9 mouse cellular contexts compared by ENCODE assay signal in genomic region chr3:116114249-116115188, GRCm38 (mm10). TPM values are rescaled to one million over a fixed set of nuclear protein-coding genes. Genes with fewer than 3 reads are reported as not detected.
DNase-seq lines count a peak whose midpoint lies in the region; ATAC-seq and TF ChIP-seq lines count a peak whose summit lies in the region.
"Had no signal": no experiment of that assay in that cellular context is flagged by ENCODE, and none has a peak within 500 bp of the region (broad histone marks: within the 10 kb centered on the region; RNA-seq: fewer than 3 reads in every experiment).

No protein-coding gene starts in this region.

- peaks cover 17% of the 10 kb centered on the region for H3K4me1 ChIP-seq in forebrain, embryonic 16.5 days (replicated peaks; ENCODE audit: control insufficient read depth, insufficient read depth, low read length)
- H3K4me1 ChIP-seq in hindbrain, embryonic 10.5 days (replicated peaks): peaks cover 22% of the 10 kb centered on the region
- H3K4me1 ChIP-seq in lung, embryonic 14.5 days (ENCODE audit: insufficient read depth): peaks cover 6% of the 10 kb centered on the region; the same call in 1 of the 2 replicates
- H3K4me1 ChIP-seq in stomach, embryonic 16.5 days (ENCODE audit: control insufficient read depth, insufficient read depth, low read length): peaks cover 12% of the 10 kb centered on the region; the same call in 1 of the 2 replicates
- H3K4me1 ChIP-seq: liver, embryonic 15.5 days had no signal

- H3K36me3 ChIP-seq in C2C12 (ENCODE audit: control insufficient read depth, insufficient read depth): peaks cover 27% of the 10 kb centered on the region
- no peaks in the 10 kb centered on the region for H3K36me3 ChIP-seq in forebrain, embryonic 16.5 days (ENCODE audit: control insufficient read depth, insufficient read depth)
- H3K36me3 ChIP-seq in hindbrain, embryonic 10.5 days: peaks cover 11% of the 10 kb centered on the region; the same call in 1 of the 2 replicates
- peaks cover 30% of the 10 kb centered on the region; the same call in 1 of the 2 replicates for H3K36me3 ChIP-seq in lung, embryonic 14.5 days (ENCODE audit: insufficient read depth)
- H3K36me3 ChIP-seq in stomach, embryonic 16.5 days (ENCODE audit: control insufficient read depth, insufficient read depth, low read length): no peaks in the 10 kb centered on the region

- peak; percentile 32 for DNase-seq in adrenal gland, postnatal 14 days
- no peak for DNase-seq in adrenal gland, adult 8-10 months
- no peak for DNase-seq in hindbrain, embryonic 10.5 days (ENCODE audit: low spot score)
- DNase-seq in lung, embryonic 14.5 days: peak; percentile 83

- peak overlapping the region; percentile 9 for H3ac ChIP-seq in C2C12 (ENCODE audit: control insufficient read depth, insufficient read length, low read depth)

- no peaks in the 10 kb centered on the region for H3K79me3 ChIP-seq in C2C12 (ENCODE audit: low read depth)

- WGBS in forebrain, embryonic 16.5 days: 32% methylated on average over 12 of the region's 12 CpGs
- 69% methylated on average over 12 of the region's 12 CpGs for WGBS in hindbrain, embryonic 10.5 days
- 47% methylated on average over 12 of the region's 12 CpGs for WGBS in lung, embryonic 14.5 days
- WGBS in stomach, embryonic 16.5 days: 47% methylated on average over 12 of the region's 12 CpGs

- H3K27me3 ChIP-seq in C2C12 (ENCODE audit: control insufficient read depth, insufficient read depth, insufficient read length): no peaks in the 10 kb centered on the region
- H3K27me3 ChIP-seq in forebrain, embryonic 16.5 days (replicated peaks; ENCODE audit: control insufficient read depth, insufficient read depth, low read length): no peaks in the 10 kb centered on the region
- no peaks in the 10 kb centered on the region for H3K27me3 ChIP-seq in hindbrain, embryonic 10.5 days (ENCODE audit: insufficient read depth, poor library complexity, severe bottlenecking)
- H3K27me3 ChIP-seq in lung, embryonic 14.5 days (ENCODE audit: insufficient read depth, low read length): no peaks in the 10 kb centered on the region
- no peaks in the 10 kb centered on the region for H3K27me3 ChIP-seq in stomach, embryonic 16.5 days (ENCODE audit: control insufficient read depth, insufficient read depth, low read length)
- H3K27me3 ChIP-seq: liver, embryonic 15.5 days had no signal

- no peaks in the 10 kb centered on the region for H3K79me2 ChIP-seq in C2C12 (ENCODE audit: control insufficient read depth, insufficient read depth)

- H3K9me3 ChIP-seq in forebrain, embryonic 16.5 days (ENCODE audit: control insufficient read depth, low read length): no peaks in the 10 kb centered on the region
- H3K9me3 ChIP-seq in hindbrain, embryonic 10.5 days: no peaks in the 10 kb centered on the region
- no peaks in the 10 kb centered on the region for H3K9me3 ChIP-seq in lung, embryonic 14.5 days (ENCODE audit: low read depth, low read length)
- no peaks in the 10 kb centered on the region for H3K9me3 ChIP-seq in stomach, embryonic 16.5 days (replicated peaks; ENCODE audit: control insufficient read depth, low read length)
- H3K9me3 ChIP-seq: liver, embryonic 15.5 days had no signal

- H3K4me3 ChIP-seq in C2C12 (ENCODE audit: insufficient read depth, poor library complexity, severe bottlenecking): no peak overlapping the region
- no peak overlapping the region for H3K4me3 ChIP-seq in forebrain, embryonic 16.5 days (replicated peaks; ENCODE audit: low read length)
- H3K4me3 ChIP-seq in hindbrain, embryonic 10.5 days: no peak overlapping the region
- H3K4me3 ChIP-seq in lung, embryonic 14.5 days (ENCODE audit: low read depth, low read length): no peak overlapping the region
- no peak overlapping the region for H3K4me3 ChIP-seq in stomach, embryonic 16.5 days (replicated peaks; ENCODE audit: low read length)
- H3K4me3 ChIP-seq: liver, embryonic 15.5 days had no signal

- H3K27ac ChIP-seq in forebrain, embryonic 16.5 days (ENCODE audit: low read length): peak overlapping the region; percentile 35; the same call in 1 of the 2 replicates
- peak overlapping the region; percentile 64 for H3K27ac ChIP-seq in hindbrain, embryonic 10.5 days
- peak overlapping the region; percentile 54 for H3K27ac ChIP-seq in lung, embryonic 14.5 days (ENCODE audit: low read depth)
- H3K27ac ChIP-seq in stomach, embryonic 16.5 days (ENCODE audit: low read length): peak overlapping the region; percentile 72
- H3K27ac ChIP-seq: liver, embryonic 15.5 days had no signal

- no peak for TF ChIP-seq CTCF in C2C12 (IDR thresholded peaks at IDR 0.05; ENCODE audit: control insufficient read depth, insufficient read depth, insufficient read length)
- no peak for TF ChIP-seq CTCF in lung, embryonic 14.5 days (IDR thresholded peaks at IDR 0.05; ENCODE audit: low read depth)

- peak overlapping the region; percentile 39 for H3K4me2 ChIP-seq in forebrain, embryonic 16.5 days (ENCODE audit: low read length)
- H3K4me2 ChIP-seq in lung, embryonic 14.5 days: peak overlapping the region; percentile 31
- H3K4me2 ChIP-seq in stomach, embryonic 16.5 days (ENCODE audit: low read depth, low read length): peak overlapping the region; percentile 29; the same call in 1 of the 2 replicates
- H3K4me2 ChIP-seq: liver, embryonic 15.5 days had no signal

- ATAC-seq in forebrain, embryonic 16.5 days: peak; percentile 81
- peak; percentile 71 for ATAC-seq in lung, embryonic 14.5 days (ENCODE audit: insufficient read depth)
- ATAC-seq in stomach, embryonic 16.5 days (ENCODE audit: insufficient read depth, low FRiP score): peak; percentile 80
- no peak for ATAC-seq in CD4-positive, CD25-positive, alpha-beta regulatory T cell, adult 4 months

- no peak overlapping the region for H3K9ac ChIP-seq in forebrain, embryonic 16.5 days (replicated peaks; ENCODE audit: low read depth, low read length)
- no peak overlapping the region for H3K9ac ChIP-seq in lung, embryonic 14.5 days
- H3K9ac ChIP-seq in stomach, embryonic 16.5 days (ENCODE audit: low read length): no peak overlapping the region
- H3K9ac ChIP-seq: liver, embryonic 15.5 days had no signal

TF ChIP-seq in C2C12, 6 proteins besides CTCF, POLR2A, EP300 and RAD21:
- no peak for TF ChIP-seq MYOG (IDR thresholded peaks at IDR 0.05; ENCODE audit: control insufficient read depth, extremely low read depth, insufficient read length)
- peak; percentile 8 for TF ChIP-seq MYOD1 (IDR thresholded peaks at IDR 0.05; ENCODE audit: control insufficient read depth, insufficient read length, low read depth)
- peak; percentile 55 for TF ChIP-seq CEBPB (IDR thresholded peaks at IDR 0.05; ENCODE audit: low read depth)
TF ChIP-seq in C2C12: peak in this region for 2.

RNA-seq across cellular contexts. Expression of gene Vcam1, which starts 15.0 kb away (rescaled TPM):
- total RNA-seq in adrenal gland, postnatal 14 days (2021): 25.7 and 27.2 TPM in 2 replicates
- 10 to 100 TPM; 13.1 to 31.7 (median 24.2) TPM for total RNA-seq in adrenal gland, adult 8-10 months (2022)
- polyA plus RNA-seq in C2C12 (2012; fragmentation: generic; extraction: Trizol): 11.5 TPM
- polyA plus RNA-seq in forebrain, embryonic 16.5 days (2015; fragmentation: Nextera tagmentation; extraction: Ambion mirVana): 28.4 and 33.1 TPM in 2 replicates
- 33.1 and 55.1 TPM in 2 replicates for polyA plus RNA-seq in hindbrain, embryonic 10.5 days (2016; fragmentation: Nextera tagmentation; extraction: Ambion mirVana)
- polyA plus RNA-seq in lung, embryonic 14.5 days (2014; fragmentation: Nextera tagmentation; extraction: Ambion mirVana): 78.6 and 93.8 TPM in 2 replicates
- polyA plus RNA-seq in stomach, embryonic 16.5 days (2015; fragmentation: Nextera tagmentation; extraction: Ambion mirVana): 63.3 and 65.7 TPM in 2 replicates
- 1 to 10 TPM; 5.4 to 7.8 TPM for polyA plus RNA-seq in CD4-positive, CD25-positive, alpha-beta regulatory T cell, adult 4 months (2017; shearing (Covaris generic))

Comparison
In these comparisons a context has a peak if more than half of its experiments do, and no peak if none do; other contexts are left out.
1. DNase-seq: peak in adrenal gland, postnatal 14 days (single experiment) and lung, embryonic 14.5 days (single experiment); none in adrenal gland, adult 8-10 months (single experiment) and hindbrain, embryonic 10.5 days (single experiment).
2. Peak in every context shown above with its lines, with median percentiles within 50 percentile points of each other: H3K27ac ChIP-seq and H3K4me2 ChIP-seq.